Mouse (Mus musculus): Measurements from ENCODE around the gene Hid1. TPM values are rescaled to one million over a fixed set of nuclear protein-coding genes. Genes with fewer than 3 reads are reported as not detected.

Hid1 gene
- polyA plus RNA-seq, 1 experiment: 102 TPM

DNA sequence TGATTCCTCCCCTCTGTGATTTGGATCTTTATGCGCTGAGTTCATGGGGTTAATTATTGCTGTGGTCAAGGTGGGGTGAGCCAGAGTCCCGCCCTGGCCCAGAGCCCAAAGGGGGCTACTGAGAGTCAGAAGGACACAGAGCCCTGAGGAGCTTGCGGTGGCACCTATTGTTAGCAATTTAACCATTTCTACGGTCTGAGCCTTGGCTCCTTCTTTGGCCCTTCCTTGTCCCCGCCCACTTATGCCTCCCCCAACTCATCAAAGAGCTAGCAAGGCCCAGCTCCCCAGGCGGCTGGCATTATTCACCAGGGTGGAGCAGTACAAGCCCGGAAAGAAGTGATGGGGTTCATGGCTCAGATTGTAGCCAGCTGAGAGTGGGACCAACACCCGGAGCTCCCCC lies 60.7 kb downstream of the Hid1 start, which contains the start of gene Otop2:
Otop2 (plus strand) TSS at position 301 of the 400 bp plus-strand sequence.
- Histone ChIP-seq H3K27ac (ENCODE audit: insufficient read depth, low read length) (no peak within 1 kb of the TSS), H3K4me1 (ENCODE audit: control insufficient read depth, insufficient read depth, low read length) (no peaks in the 10 kb centered on the region), H3K4me3 (ENCODE audit: insufficient read depth, low read length) (no peak within 1 kb of the TSS)
- TF ChIP-seq CTCF (IDR thresholded peaks at IDR 0.05; ENCODE audit: extremely low read depth, insufficient read depth, low read length) (no peak), POLR2A (IDR thresholded peaks at IDR 0.05; ENCODE audit: extremely low read depth, insufficient read depth, low read length) (no peak)

DNA sequence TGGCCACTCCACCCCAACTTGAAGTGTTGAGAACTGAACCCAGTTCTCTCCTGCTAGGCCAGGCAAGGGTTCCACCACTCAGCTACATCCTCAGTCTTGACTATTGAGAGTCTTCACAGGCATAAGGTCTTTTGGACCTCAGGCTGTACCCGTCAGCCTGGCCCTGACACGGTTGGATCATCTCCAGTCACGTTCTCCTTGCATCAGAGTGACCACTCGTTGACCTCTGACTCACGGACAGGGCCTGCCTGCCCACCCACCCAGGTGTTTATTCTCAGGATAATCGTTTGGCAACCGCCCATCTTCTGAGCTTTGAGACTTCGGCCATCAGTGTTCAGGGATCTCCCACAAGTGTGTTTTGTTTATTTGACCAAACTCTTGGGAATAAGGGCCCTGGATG lies 64.4 kb downstream of the Hid1 start:
- TF ChIP-seq CTCF (IDR thresholded peaks at IDR 0.05; ENCODE audit: extremely low read depth, insufficient read depth, low read length): no peak
- no peak for TF ChIP-seq POLR2A (IDR thresholded peaks at IDR 0.05; ENCODE audit: extremely low read depth, insufficient read depth, low read length)
- Histone ChIP-seq H3K4me1 (ENCODE audit: control insufficient read depth, insufficient read depth, low read length) (no peaks in the 10 kb centered on the region), H3K27ac (ENCODE audit: insufficient read depth, low read length) (no peak overlapping the region), H3K4me3 (ENCODE audit: insufficient read depth, low read length) (no peak overlapping the region)

DNA sequence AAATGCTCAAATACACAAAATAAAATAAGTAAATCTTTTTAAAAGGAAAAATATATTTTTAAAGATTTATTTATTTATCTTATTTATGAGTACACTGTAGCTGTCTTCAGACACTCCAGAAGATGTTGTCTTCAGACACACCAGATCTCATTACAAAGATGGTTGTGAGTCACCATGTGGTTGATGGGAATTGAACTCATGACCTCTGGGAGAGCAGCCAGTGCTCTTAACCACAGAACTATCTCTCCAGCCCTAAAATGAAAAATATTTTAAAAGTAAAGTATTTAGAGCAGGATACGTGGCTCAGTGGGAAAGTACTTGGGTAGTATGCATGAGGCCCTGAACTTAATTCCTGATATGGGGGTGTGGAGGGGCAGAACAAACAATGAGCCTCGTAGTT lies 66.2 kb downstream of the Hid1 start:
- TF ChIP-seq POLR2A (IDR thresholded peaks at IDR 0.05; ENCODE audit: extremely low read depth, insufficient read depth, low read length): no peak
- TF ChIP-seq CTCF (IDR thresholded peaks at IDR 0.05; ENCODE audit: extremely low read depth, insufficient read depth, low read length): no peak
- Histone ChIP-seq H3K4me3 (ENCODE audit: insufficient read depth, low read length) (no peak overlapping the region), H3K27ac (ENCODE audit: insufficient read depth, low read length) (no peak overlapping the region), H3K4me1 (ENCODE audit: control insufficient read depth, insufficient read depth, low read length) (no peaks in the 10 kb centered on the region)

DNA sequence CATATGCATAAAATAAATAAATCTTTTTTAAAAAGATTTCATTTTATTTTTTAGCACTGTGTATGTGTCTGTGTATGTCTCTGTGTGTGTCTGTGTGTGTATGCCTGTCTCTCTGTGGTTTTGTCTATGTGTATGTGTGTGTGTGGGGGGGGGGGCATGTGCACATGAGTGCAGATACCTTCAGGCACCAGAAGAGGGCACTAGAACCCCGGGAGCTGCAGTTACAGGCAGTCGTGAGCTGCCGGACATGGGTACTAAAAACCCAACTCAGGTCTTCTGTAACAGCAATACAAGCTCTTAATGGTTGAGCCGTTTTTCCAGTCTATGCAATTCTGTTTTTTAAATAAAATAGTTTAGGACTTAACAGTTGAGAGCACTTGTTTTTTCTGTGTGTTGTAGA lies 66.8 kb downstream of the Hid1 start:
- Histone ChIP-seq H3K4me1 (ENCODE audit: control insufficient read depth, insufficient read depth, low read length) (no peaks in the 10 kb centered on the region), H3K27ac (ENCODE audit: insufficient read depth, low read length) (no peak overlapping the region), H3K4me3 (ENCODE audit: insufficient read depth, low read length) (no peak overlapping the region)
- TF ChIP-seq CTCF (IDR thresholded peaks at IDR 0.05; ENCODE audit: extremely low read depth, insufficient read depth, low read length): no peak
- no peak for TF ChIP-seq POLR2A (IDR thresholded peaks at IDR 0.05; ENCODE audit: extremely low read depth, insufficient read depth, low read length)

DNA sequence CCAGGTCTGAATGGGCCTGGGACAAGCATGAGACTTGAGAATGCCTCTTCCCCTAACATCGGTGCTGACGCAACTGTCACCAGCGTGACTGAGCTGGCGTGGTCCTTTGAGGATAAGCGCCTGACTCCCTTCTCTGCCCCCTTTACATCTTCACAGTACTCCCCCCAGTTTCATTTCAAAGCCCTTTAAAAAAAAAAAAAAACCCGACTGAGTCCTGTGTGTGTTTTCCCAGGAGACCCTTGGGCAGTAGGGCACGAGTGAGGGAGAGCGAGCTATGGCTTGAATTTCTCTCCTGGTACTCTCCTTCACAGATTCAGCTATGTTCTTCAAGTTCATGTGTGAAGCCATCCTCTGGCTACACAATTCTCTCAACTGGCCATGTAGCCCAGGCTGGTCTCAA lies 69.4 kb downstream of the Hid1 start:
- no peak for TF ChIP-seq POLR2A (IDR thresholded peaks at IDR 0.05; ENCODE audit: extremely low read depth, insufficient read depth, low read length)
- no peak overlapping the region for H3K4me3 ChIP-seq (ENCODE audit: insufficient read depth, low read length)
- no peaks in the 10 kb centered on the region for H3K4me1 ChIP-seq (ENCODE audit: control insufficient read depth, insufficient read depth, low read length)
- H3K27ac ChIP-seq (ENCODE audit: insufficient read depth, low read length): no peak overlapping the region

Other genes starting within 250 kb of the Hid1 start
- gene Cd300lf, start 233.8 kb downstream of the Hid1 start, polyA plus RNA-seq (2012; rRNA removed): 0.08 TPM in 2 replicates
- gene Slc9a3r1, start 204.4 kb downstream of the Hid1 start, polyA plus RNA-seq (2012; rRNA removed): 73.8 and 74.1 TPM in 2 replicates
- 9.5 and 10.3 TPM in 2 replicates for gene Tmem104, start 180.3 kb downstream of the Hid1 start, polyA plus RNA-seq (2012; rRNA removed)
- gene Nat9, start 179.9 kb downstream of the Hid1 start, polyA plus RNA-seq (2012; rRNA removed): 40.9 and 43.2 TPM in 2 replicates
- 35.8 and 37.4 TPM in 2 replicates for gene Grin2c, start 100.5 kb downstream of the Hid1 start, polyA plus RNA-seq (2012; rRNA removed)
- 32.6 and 33.4 TPM in 2 replicates for gene Fdxr, start 90.7 kb downstream of the Hid1 start, polyA plus RNA-seq (2012; rRNA removed)
- gene Fads6, start 70.1 kb downstream of the Hid1 start, polyA plus RNA-seq (2012; rRNA removed): 14.0 and 15.3 TPM in 2 replicates
- 2.2 and 3.4 TPM in 2 replicates for gene Otop2, start 60.6 kb downstream of the Hid1 start, polyA plus RNA-seq (2012; rRNA removed)
- gene Ush1g, start 45.7 kb downstream of the Hid1 start, polyA plus RNA-seq (2012; rRNA removed): 0.40 and 0.44 TPM in 2 replicates
- gene Otop3, start 33.0 kb downstream of the Hid1 start, polyA plus RNA-seq (2012; rRNA removed): 0.06 TPM in 1 of 2 replicates, not detected in the other
- gene Cdr2l, start 14.2 kb upstream of the Hid1 start, polyA plus RNA-seq (2012; rRNA removed): 20.6 and 21.5 TPM in 2 replicates
- 121 and 124 TPM in 2 replicates for gene Mrpl58, start 36.0 kb upstream of the Hid1 start, polyA plus RNA-seq (2012; rRNA removed)
- 720 and 722 TPM in 2 replicates for gene Atp5h, start 52.2 kb upstream of the Hid1 start, polyA plus RNA-seq (2012; rRNA removed)
- gene Kctd2, start 52.4 kb upstream of the Hid1 start, polyA plus RNA-seq (2012; rRNA removed): 75.0 and 81.1 TPM in 2 replicates
- gene Trim80, start 72.8 kb upstream of the Hid1 start, polyA plus RNA-seq (2012; rRNA removed): not detected in 2 replicates
- gene Slc16a5, start 94.7 kb upstream of the Hid1 start, polyA plus RNA-seq (2012; rRNA removed): not detected in 2 replicates
- gene Armc7, start 107.9 kb upstream of the Hid1 start, polyA plus RNA-seq (2012; rRNA removed): 8.7 and 11.7 TPM in 2 replicates
- 85.5 and 85.8 TPM in 2 replicates for gene Nt5c, start 124.1 kb upstream of the Hid1 start, polyA plus RNA-seq (2012; rRNA removed)
- 206 and 211 TPM in 2 replicates for gene Jpt1, start 146.6 kb upstream of the Hid1 start, polyA plus RNA-seq (2012; rRNA removed)
- gene Sumo2, start 168.5 kb upstream of the Hid1 start, polyA plus RNA-seq (2012; rRNA removed): 329 and 331 TPM in 2 replicates
- gene Nup85, start 196.7 kb upstream of the Hid1 start, polyA plus RNA-seq (2012; rRNA removed): 70.6 and 70.8 TPM in 2 replicates
- gene Mrps7, start 236.2 kb upstream of the Hid1 start, polyA plus RNA-seq (2012; rRNA removed): 46.6 and 50.5 TPM in 2 replicates
- gene Gga3, start 236.3 kb upstream of the Hid1 start, polyA plus RNA-seq (2012; rRNA removed): 55.4 and 56.5 TPM in 2 replicates
- 37.2 and 39.7 TPM in 2 replicates for gene Mif4gd, start 245.2 kb upstream of the Hid1 start, polyA plus RNA-seq (2012; rRNA removed)

Measured in cortical plate, adult 2 months (tissue).